Mouse (Mus musculus) hindbrain, embryonic 15.5 days (tissue): ENCODE measurements around the gene Psmd9. TPM values are rescaled to one million over a fixed set of nuclear protein-coding genes. Genes with fewer than 3 reads are reported as not detected.
"Not testable (repeated sequence)": the region's sequence is repeated elsewhere in the genome, so short reads cannot be mapped to it uniquely, and the experiment has no call there.

Source experiments
- ATAC-seq: fragments of 200-750 bp; cut with Nextera tagmentation; 2 replicates; pipeline ENCODE4 v1.8.0; 2017; ENCODE audit warnings: low read depth, moderate number of reproducible peaks, moderate TSS enrichment; ENCODE audit not compliant: low FRiP score
- H3K27ac ChIP-seq: fragments of 300-500 bp; sonication (generic); replicated peaks from 2 replicates; pipeline ENCODE4 v1.5.1; 2015; ENCODE audit warnings: mild to moderate bottlenecking, inconsistent platforms
- H3K27me3 ChIP-seq: fragments of 300-500 bp; sonication (generic); 2 replicates; pipeline ENCODE4 v1.6.1; 2015; ENCODE audit warnings: control low read depth, inconsistent platforms
- H3K36me3 ChIP-seq: fragments of 300-500 bp; sonication (generic); 2 replicates; pipeline ENCODE4 v1.6.1; 2015; ENCODE audit warnings: control low read depth, inconsistent platforms
- H3K4me1 ChIP-seq: fragments of 300-500 bp; sonication (generic); replicated peaks from 2 replicates; pipeline ENCODE4 v1.6.1; 2015; ENCODE audit warnings: control low read depth, inconsistent platforms
- H3K4me2 ChIP-seq: fragments of 300-500 bp; sonication (generic); 2 replicates; pipeline ENCODE4 v1.6.1; 2015; ENCODE audit warnings: moderate library complexity, mild to moderate bottlenecking, inconsistent platforms
- H3K4me3 ChIP-seq: fragments of 300-500 bp; sonication (generic); 2 replicates; pipeline ENCODE4 v1.5.1; 2015; ENCODE audit warnings: mild to moderate bottlenecking, inconsistent platforms
- H3K9ac ChIP-seq: fragments of 300-500 bp; sonication (generic); 2 replicates; pipeline ENCODE4 v1.6.1; 2015; ENCODE audit warnings: inconsistent platforms
- H3K9me3 ChIP-seq: fragments of 300-500 bp; sonication (generic); 2 replicates; pipeline ENCODE4 v1.6.1; 2016; ENCODE audit warnings: control low read depth, inconsistent platforms
- WGBS: fragments of 180-500 bp; shearing (Covaris S2); methylation state at CpG from one replicate; pipeline ENCODE4 v1.1.7; 2015; 5-methylcytosine and 5-hydroxymethylcytosine counted together
- polyA plus RNA-seq: library from polyadenylated mRNA; unstranded; fragments of >200 nt; fragmentation: Nextera tagmentation; extraction: Ambion mirVana; gene quantifications from 2 replicates; pipeline ENCODE4 v1.2.1, GENCODE M21; 2015

The Psmd9 gene
- polyA plus RNA-seq, 1 experiment from 2014 or later, result 75.7 TPM

- Histone ChIP-seq H3K36me3 (no peaks in the 10 kb centered on the region), H3K9me3 (no peaks in the 10 kb centered on the region), H3K4me2 (no peak overlapping the region), H3K27ac (no peak overlapping the region), H3K9ac (no peak overlapping the region), H3K4me1 (no peaks in the 10 kb centered on the region), H3K4me3 (no peak overlapping the region), H3K27me3 (no peaks in the 10 kb centered on the region)
- ATAC-seq, result no peak
- 83% methylated on average over 5 of the region's 5 CpGs for WGBS
These were observed 32.8 kb downstream of the Psmd9 start for GRCm38 (mm10) chr5:123201987-123202386.

GRCm38 (mm10) chr5:123202771-123203170 is 33.6 kb downstream of the Psmd9 start:
- not testable (repeated sequence) for H3K27me3 ChIP-seq, H3K27ac ChIP-seq, ATAC-seq, H3K36me3 ChIP-seq, H3K4me3 ChIP-seq, H3K4me1 ChIP-seq, H3K9me3 ChIP-seq, H3K9ac ChIP-seq, H3K4me2 ChIP-seq
- WGBS, result 50% methylated on average over 4 of the region's 4 CpGs

GRCm38 (mm10) chr5:123203591-123203990 is 34.4 kb downstream of the Psmd9 start:
- H3K27me3 ChIP-seq, H3K36me3 ChIP-seq, H3K4me1 ChIP-seq, H3K27ac ChIP-seq, H3K9ac ChIP-seq, H3K4me2 ChIP-seq, ATAC-seq, H3K9me3 ChIP-seq, H3K4me3 ChIP-seq: not testable (repeated sequence)
- WGBS, result 89% methylated on average over 7 of the region's 7 CpGs

GRCm38 (mm10) chr5:123222346-123223050 is 53.3 kb downstream of the Psmd9 start:
- H3K4me1 ChIP-seq, H3K27ac ChIP-seq, H3K27me3 ChIP-seq, H3K4me3 ChIP-seq, H3K9ac ChIP-seq, H3K36me3 ChIP-seq, ATAC-seq, H3K9me3 ChIP-seq, H3K4me2 ChIP-seq: not testable (repeated sequence)
- 76% methylated on average over 3 of the region's 5 CpGs for WGBS

- H3K4me1 ChIP-seq, result no peaks in the 10 kb centered on the region
- H3K36me3 ChIP-seq, result no peaks in the 10 kb centered on the region
- H3K4me2 ChIP-seq, result no peak overlapping the region
- H3K9me3 ChIP-seq, result no peaks in the 10 kb centered on the region
- H3K27me3 ChIP-seq, result no peaks in the 10 kb centered on the region
- WGBS, result 85% methylated on average over 4 of the region's 4 CpGs
- no peak for ATAC-seq
- H3K4me3 ChIP-seq, result no peak overlapping the region
- H3K27ac ChIP-seq, result no peak overlapping the region
- no peak overlapping the region for H3K9ac ChIP-seq
These were observed 53.8 kb downstream of the Psmd9 start for GRCm38 (mm10) chr5:123223051-123223410.

- 59% methylated on average over 6 of the region's 6 CpGs for WGBS
- not testable (repeated sequence) for H3K4me2 ChIP-seq, H3K4me3 ChIP-seq, H3K4me1 ChIP-seq, H3K36me3 ChIP-seq, ATAC-seq, H3K9ac ChIP-seq, H3K27ac ChIP-seq, H3K27me3 ChIP-seq, H3K9me3 ChIP-seq
These were observed 54.6 kb downstream of the Psmd9 start for GRCm38 (mm10) chr5:123223861-123224260.

- no peaks in the 10 kb centered on the region for H3K27me3 ChIP-seq
- no peak overlapping the region for H3K4me2 ChIP-seq
- H3K27ac ChIP-seq, result no peak overlapping the region
- no peaks in the 10 kb centered on the region for H3K9me3 ChIP-seq
- no peak for ATAC-seq
- peaks cover 11% of the 10 kb centered on the region for H3K4me1 ChIP-seq
- WGBS, result 91% methylated on average over 7 of the region's 7 CpGs
- no peak overlapping the region for H3K4me3 ChIP-seq
- peaks cover 5% of the 10 kb centered on the region; the same call in 1 of the 2 replicates for H3K36me3 ChIP-seq
- H3K9ac ChIP-seq, result no peak overlapping the region
These were observed 57.6 kb downstream of the Psmd9 start for GRCm38 (mm10) chr5:123226851-123227250.

- Histone ChIP-seq H3K27ac (no peak overlapping the region), H3K36me3 (peaks cover 5% of the 10 kb centered on the region; the same call in 1 of the 2 replicates), H3K4me1 (peaks cover 11% of the 10 kb centered on the region), H3K4me3 (peak overlapping the region; percentile 90), H3K9me3 (no peaks in the 10 kb centered on the region), H3K9ac (peak overlapping the region; percentile 88), H3K4me2 (peak overlapping the region; percentile 78), H3K27me3 (no peaks in the 10 kb centered on the region)
- WGBS, result 2% methylated on average over 42 of the region's 42 CpGs
- ATAC-seq, result peak; percentile 88
These were observed 58.7 kb downstream of the Psmd9 start for GRCm38 (mm10) chr5:123227762-123228523.

GRCm38 (mm10) chr5:123228524-123228922 is 59.3 kb downstream of the Psmd9 start:
- 8% methylated on average over 15 of the region's 15 CpGs for WGBS
- peaks cover 11% of the 10 kb centered on the region for H3K4me1 ChIP-seq
- no peaks in the 10 kb centered on the region for H3K9me3 ChIP-seq
- peaks cover 5% of the 10 kb centered on the region; the same call in 1 of the 2 replicates for H3K36me3 ChIP-seq
- no peak overlapping the region for H3K27ac ChIP-seq
- peak overlapping the region; percentile 90 for H3K4me3 ChIP-seq
- H3K27me3 ChIP-seq, result no peaks in the 10 kb centered on the region
- no peak for ATAC-seq
- H3K4me2 ChIP-seq, result peak overlapping the region; percentile 78
- H3K9ac ChIP-seq, result peak overlapping the region; percentile 88

- Histone ChIP-seq H3K9ac (no peak overlapping the region), H3K4me1 (peaks cover 11% of the 10 kb centered on the region), H3K4me3 (peak overlapping the region; percentile 90; the same call in 1 of the 2 replicates), H3K9me3 (no peaks in the 10 kb centered on the region), H3K4me2 (peak overlapping the region; percentile 78), H3K27ac (no peak overlapping the region), H3K36me3 (peaks cover 5% of the 10 kb centered on the region; the same call in 1 of the 2 replicates), H3K27me3 (no peaks in the 10 kb centered on the region)
- no peak for ATAC-seq
- WGBS, result 92% methylated on average over 6 of the region's 6 CpGs
These were observed 60.1 kb downstream of the Psmd9 start for GRCm38 (mm10) chr5:123229296-123229695.

GRCm38 (mm10) chr5:123232180-123232579 is 63.0 kb downstream of the Psmd9 start:
- Histone ChIP-seq H3K4me2 (no peak overlapping the region), H3K4me1 (peaks cover 11% of the 10 kb centered on the region), H3K36me3 (peaks cover 8% of the 10 kb centered on the region; the same call in 1 of the 2 replicates), H3K27me3 (no peaks in the 10 kb centered on the region), H3K9ac (no peak overlapping the region), H3K4me3 (no peak overlapping the region), H3K27ac (no peak overlapping the region), H3K9me3 (no peaks in the 10 kb centered on the region)
- 97% methylated on average over 2 of the region's 2 CpGs for WGBS
- ATAC-seq, result no peak

GRCm38 (mm10) chr5:123235731-123236130 is 66.5 kb downstream of the Psmd9 start:
- no peaks in the 10 kb centered on the region for H3K4me1 ChIP-seq
- H3K9ac ChIP-seq, result no peak overlapping the region
- H3K27me3 ChIP-seq, result no peaks in the 10 kb centered on the region
- ATAC-seq, result no peak
- H3K27ac ChIP-seq, result no peak overlapping the region
- H3K9me3 ChIP-seq, result no peaks in the 10 kb centered on the region
- WGBS, result 20% methylated on average over 2 of the region's 2 CpGs
- no peak overlapping the region for H3K4me3 ChIP-seq
- no peak overlapping the region for H3K4me2 ChIP-seq
- H3K36me3 ChIP-seq, result peaks cover 22% of the 10 kb centered on the region
